Mouse (Mus musculus): ENCODE data around the gene Phf19.

Gene Phf19

DNA sequence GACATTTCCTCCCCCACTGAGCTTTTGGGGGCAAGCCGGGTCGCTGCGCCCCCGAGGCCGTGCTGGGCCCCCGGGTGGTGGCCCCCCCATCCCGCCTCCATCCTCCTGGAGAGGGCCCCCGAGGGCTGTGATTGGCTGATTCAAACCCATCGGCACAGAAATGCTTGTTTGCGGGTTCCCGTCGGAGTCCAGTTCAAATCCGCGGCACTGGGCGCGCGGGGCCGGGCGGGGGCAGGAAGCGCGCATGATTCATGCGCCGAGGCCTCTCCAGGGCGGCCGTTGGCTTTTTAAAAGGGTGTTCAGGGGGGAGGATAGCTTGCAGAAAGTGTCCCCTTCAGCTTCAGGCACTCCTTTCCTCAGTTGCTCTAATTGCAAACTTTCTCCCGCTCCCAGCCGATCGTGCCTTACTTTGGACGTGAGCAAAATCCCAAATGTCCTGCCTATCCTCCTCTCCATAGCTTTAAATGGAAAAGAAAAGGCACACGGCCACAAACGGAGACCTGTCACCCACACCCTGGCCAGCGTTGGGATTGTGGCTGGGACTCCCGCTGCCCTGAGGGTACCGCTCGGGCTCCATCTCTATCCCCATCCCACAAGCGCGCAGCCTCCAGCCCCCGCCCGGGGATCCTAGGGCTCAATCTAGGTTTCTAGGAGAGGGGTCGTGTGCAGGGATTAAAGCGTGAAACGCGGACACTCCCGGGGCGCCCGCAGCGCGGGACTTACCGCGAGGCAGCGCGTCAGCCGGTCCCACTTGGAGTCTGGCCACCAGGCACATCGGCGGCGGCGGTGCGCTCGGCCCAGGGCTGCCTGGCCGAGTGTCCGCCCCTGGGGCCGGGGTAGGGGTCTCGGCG is at the start of gene Phf19:
Phf19 (minus strand) TSS at position 809 of the 851 bp plus-strand sequence.
- peak; percentile 64 for DNase-seq

DNA sequence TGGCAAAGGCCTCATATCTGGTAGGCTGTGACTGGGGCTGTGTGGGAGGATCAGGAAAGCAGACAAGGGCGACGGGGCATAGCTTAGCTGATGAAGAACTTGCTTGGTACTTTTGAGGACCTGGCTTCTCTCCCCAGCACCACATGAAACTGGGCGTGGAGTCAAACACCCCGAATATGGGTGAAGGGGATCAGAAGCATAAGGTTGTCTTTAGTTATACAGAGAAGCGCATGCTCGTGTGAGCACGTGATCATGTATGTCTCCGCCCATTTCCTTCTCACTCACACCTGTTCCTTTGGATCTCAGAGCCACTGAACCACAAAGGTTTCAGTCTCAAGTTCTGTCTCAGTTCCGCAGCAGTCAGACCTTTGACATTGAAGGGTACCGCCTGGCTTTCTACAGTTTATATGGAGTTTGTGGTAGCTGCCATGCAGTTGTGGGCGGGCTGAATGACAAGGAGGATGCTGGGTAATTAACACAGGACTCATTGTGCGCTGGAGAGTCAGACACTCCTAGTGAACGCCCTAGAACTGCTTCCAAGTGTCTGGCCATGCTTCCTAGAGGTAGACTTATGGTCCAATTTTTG is 49.6 kb upstream of the Phf19 start:
- peak; percentile 24 for DNase-seq

DNA sequence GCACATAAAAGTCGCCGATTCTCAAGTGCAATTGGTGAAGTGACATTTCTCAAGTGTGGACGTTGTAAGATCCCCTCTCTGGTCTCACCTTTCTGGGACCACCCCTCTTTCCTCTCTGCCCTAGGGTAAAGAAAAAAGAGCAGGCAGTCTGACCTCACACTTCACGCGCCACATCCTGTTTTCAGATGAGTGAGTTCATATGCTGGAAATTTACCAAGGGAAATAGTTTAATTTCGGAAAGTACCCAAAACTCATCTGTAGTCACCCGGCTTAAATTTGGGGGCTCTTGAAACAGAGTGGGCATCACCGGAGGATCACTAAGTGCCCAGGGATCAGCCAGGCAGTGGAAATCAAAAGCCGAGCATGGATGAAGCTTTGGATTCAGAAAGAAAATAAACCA is 49.1 kb upstream of the Phf19 start:
- no peak for DNase-seq

DNA sequence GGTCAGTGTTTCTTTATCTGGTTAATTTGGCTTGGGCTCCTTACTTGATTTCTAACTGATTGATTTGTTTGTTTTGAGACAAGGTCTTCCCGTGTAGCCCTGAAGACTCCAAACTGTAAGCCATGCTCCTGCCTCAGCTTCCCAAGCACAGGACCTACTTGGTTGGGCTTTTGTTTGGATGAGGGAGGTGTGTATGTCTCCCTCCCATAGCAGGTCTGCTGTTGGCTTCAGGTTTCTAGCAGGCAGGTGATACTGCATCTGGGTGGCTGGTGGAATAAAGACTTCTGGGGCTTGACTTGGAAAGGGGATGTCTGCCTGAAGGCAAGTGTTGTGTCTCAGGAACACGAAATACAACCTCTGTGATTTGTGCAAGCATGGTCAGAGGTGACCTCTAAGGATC is 48.4 kb upstream of the Phf19 start:
- no peak for DNase-seq

DNA sequence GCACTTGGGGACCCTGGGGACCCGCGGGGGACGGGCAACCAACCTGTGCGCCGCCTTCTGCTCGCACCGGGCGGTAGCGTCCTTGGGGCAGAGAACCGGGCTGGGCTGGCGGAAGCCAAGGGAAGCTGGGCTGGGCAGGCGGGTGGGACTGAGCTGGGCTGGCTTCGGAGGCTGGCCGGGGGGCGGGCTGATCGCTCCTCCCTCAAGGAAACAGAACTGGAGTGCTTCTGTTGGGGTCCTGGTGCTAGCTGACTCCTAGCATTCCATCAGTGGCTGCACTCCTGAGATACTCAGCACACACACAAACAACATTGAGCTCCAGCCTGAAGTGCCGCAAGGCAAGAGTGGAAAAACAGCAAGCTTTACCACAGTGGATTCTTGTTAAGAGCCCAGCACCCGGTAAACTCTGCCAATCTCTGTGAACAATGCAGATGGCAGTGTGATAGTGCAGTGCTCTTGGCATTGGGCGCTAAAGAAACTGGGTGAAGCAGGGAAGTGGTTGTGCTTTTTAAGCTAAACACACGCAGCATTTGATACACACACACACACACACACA is 47.7 kb upstream of the Phf19 start, which contains the start of gene Traf1:
Traf1 (minus strand) TSS at position 292 of the 556 bp plus-strand sequence.
- DNase-seq: peak; percentile 80

DNA sequence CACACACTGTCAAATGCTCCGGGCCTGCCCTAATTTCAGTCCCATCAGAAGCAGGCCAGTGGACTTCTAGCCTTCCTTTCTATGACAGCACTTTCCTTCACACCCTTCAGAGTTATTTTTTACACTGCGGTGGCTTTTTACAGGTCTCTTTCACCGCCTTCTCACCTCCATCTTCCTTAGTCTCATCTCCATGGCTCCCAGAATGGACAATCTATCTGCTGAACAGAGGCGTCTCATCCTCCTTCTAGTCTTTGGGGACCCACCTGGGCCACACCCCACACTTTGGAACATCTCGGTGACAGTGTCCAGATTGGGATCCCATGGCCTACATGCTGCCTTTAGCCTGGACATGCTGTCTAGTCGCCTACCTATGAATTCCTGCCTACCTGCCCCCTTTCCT is 47.1 kb upstream of the Phf19 start:
- no peak for DNase-seq

DNA sequence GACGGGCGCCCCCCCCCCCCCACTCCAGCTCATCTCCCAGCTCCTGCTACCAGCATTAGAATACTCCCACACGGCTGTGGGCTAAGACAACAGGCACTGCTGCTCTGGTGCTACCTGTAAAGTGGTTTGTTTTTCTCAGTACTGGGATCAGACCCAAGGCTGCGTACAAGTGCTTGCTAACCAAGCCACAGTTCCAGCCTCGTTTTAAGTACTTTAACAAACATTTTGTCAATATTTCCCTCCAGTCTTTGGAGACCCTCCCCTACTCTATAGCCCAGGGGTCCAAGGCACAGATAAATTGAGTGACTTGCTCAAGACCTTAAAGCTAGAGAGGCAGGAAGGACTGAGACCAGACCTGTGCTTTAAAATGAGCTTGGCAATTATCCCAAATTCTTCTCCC is 46.6 kb upstream of the Phf19 start:
- DNase-seq: no peak

DNA sequence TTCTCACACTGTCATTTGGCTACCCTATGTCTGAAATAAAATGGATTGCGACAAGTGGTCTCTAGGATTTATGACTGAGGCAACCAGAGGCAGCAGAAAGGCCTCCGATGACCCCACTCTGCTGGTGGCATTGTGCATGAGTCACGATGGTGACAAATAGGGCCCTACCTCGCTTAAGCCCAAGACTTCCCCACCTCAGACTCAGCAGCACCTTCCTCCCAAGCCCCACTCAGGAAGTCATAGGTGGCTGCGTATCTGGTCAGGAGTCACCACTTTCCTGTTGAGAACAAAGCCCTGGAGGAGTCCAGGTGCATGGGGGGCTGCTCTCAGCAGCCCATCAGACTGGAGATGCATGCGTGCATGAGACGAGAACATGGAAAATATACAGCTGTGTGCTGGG is 44.8 kb upstream of the Phf19 start:
- DNase-seq: no peak

DNA sequence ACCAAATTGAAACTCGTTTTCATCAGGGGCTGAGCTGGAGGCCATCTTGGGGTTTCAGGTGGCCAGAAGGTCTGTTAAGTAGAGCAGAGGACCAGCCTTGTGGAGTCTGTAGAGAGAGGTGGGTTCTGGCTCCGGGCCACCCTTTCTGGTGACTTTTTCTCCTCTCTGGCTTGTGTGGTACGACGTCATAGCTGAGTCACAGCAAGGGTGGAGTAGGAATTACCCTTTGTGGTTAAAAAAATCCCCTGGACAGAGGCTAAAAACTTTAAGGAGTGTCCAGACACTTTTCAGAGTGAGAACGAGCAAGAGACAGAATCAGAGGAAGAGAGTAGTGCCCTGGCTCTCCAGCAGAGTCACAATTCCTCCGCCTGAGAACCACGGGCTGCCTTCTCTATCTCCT is 44.2 kb upstream of the Phf19 start:
- no peak for DNase-seq

DNA sequence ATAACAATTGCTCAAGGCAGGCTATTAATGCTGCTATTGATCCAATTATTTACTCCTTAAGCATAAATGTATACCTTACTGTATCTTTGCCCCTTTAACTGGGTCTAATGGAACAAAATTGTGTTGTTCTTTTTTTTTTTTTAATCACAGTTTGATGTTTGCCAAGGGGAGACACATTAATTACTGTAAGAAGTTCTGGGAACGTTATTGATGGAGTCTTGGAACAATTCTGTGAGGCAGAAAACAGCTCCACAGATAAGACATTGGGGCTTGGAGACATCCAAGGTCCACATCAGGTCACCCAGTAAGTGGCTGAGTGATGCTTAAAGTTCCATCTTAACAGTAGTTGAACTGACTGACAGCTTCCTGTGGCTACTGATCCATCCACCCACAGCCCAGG is 43.6 kb upstream of the Phf19 start:
- no peak for DNase-seq

DNA sequence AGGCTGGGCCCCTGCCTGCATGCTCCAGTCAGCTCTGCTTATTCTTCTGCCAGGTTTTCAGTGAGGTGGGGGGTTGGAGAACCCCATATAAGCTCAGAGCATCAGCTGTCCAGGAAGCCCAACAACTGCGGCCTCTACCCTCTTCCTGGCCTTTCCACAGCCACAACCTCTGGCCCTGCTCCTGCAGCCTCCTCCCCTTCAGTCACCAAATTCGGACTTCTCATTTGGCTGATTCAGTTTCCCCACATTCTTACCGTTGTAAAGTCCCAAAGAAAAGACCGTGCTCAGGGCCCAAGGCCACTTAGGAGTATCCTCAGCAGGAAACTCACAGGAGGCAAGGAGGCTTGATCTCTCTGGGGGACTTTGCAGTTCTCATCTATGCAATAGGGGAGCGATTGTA is 43.1 kb upstream of the Phf19 start:
- no peak for DNase-seq

DNA sequence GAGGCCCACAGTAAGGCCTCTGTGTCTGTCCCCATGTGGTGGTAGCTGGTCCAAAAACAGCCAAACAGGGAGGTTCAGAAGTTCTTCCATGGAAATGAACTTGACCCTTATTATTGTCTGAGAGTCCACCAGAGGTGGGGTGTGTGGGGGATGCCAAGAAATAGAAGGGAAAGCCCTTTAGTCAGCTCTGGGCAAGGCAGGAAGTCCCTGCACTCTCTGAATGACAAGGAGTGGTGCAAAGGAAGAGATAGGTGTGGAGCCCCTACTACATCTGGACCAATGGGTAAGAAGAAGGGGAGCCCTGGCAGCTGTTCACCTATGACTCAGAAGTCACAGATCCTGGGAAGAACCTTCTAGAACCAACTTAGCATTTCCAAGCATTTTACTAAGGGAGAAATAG is 40.5 kb upstream of the Phf19 start:
- DNase-seq: no peak

DNA sequence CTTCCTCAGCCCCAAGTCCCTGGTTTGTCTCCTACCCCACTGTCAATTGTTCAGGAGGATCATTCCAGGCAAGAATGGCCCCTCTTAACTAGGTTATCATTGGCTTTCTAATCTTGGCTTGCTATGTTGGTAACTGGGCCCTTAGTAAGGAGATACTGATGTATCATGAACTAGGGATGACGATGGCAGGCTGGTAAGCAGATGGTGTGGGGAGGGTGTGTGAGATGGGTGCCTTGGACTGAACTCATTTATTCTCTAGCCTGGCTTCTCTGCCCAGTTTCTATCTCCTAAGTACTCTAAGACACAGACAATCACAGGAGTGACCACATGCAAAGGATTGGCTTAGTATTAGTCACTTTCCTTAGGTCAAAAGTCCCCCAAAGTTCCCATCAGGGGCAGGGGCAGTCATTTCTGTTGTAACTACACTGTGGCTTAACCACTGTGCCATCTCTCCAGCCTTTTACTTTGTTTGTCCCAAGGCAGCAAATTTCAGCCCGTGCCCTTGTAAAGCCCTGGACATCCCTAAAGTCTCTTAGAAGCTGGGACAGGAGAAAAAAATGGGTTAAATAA is 39.8 kb upstream of the Phf19 start:
- DNase-seq: no peak

DNA sequence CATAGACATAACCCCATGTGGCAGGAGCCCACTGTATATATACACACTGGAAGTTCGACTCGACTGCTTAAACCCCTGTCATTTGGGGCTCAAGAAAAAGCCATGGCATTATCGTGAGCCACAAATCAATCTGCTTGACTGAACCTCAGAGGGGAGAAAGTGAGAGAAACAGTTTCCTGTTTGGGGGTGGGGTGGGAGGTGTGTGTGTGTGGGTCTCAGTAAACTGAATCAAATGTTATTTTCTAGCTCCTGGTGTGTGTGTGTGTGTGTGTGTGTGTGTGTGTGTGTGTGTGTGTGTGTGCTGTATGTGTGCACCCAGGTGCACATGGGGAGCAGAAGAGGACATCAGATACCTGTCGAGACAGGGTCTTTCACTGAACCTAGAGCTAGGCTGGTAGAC is 39.2 kb upstream of the Phf19 start:
- no peak for DNase-seq

DNA sequence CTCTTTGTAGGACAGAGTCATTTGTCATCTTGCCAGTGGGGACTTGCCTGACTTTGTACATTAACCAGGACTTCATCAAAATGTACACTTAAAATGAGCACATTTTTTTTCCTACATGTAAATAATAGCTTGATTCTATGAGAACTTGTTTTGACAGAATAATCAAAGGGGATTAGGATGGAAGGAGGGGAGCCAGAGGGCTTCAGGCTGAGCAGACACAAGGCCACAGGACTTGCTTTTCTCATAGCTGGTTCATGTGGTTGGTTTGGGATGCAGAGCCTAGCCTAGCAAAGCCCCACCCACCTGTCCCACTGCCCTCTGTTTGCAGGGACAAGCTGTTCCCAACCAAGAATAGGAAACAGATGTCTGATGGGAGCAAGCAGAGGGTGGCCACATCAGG is 37.6 kb upstream of the Phf19 start:
- DNase-seq: no peak

DNA sequence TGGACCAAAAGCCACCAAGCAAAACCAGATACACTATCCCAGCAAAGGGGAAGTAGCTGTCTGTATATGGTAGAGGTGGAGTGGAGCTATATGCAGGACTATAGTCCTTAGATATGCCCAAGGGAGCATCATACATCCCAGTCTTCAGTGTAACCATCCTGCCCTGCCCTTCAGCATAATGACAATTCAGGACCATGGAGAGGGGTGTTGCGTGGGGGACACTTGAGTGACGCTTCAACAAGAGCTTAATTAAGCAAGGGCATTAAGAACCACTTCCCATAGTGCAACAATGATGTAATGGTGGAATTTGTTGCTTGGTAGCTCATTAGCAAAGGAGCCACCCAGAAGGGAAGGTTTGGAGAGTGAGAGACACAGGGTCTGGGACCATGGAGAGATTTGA is 34.8 kb upstream of the Phf19 start:
- peak; percentile 40 for DNase-seq

DNA sequence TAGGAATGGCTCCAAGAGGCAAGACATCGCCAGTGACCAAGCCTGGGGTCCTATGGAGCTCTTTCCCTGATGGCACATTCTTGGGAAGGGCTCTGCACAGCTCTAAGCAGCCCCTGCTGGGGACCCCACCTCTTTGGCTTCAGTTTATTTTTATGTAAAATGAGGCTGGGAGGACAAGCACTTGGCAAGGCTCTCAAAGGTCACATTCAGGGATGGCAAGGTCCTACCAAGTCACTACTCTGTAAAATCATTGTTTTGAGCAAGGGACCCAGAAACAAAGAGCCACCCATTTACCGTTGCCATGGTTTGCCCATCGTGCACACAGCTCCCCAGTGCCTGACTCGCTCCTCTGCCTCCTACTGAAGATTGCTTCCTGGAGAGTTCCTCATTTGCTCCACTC is 32.2 kb upstream of the Phf19 start:
- no peak for DNase-seq

DNA sequence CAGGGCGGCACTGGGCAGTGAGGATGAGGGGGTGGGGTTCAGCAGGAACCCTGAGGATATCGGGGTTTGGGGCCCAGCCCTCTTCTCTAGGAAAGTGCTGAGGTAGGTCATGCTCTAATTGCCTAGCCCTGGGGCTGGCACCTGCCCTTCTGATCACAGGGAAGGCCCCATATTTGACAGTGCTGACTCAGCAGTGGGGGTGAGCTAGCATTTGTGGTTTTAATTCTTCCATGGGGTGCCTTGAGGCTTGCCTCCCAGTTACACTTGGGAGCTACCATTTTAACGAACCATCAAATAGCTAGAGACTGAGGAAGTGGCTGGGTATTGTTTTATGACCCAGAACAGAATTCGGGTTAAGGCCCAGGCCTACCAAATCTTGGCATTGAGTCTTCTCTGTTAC is 31.8 kb upstream of the Phf19 start:
- no peak for DNase-seq

DNA sequence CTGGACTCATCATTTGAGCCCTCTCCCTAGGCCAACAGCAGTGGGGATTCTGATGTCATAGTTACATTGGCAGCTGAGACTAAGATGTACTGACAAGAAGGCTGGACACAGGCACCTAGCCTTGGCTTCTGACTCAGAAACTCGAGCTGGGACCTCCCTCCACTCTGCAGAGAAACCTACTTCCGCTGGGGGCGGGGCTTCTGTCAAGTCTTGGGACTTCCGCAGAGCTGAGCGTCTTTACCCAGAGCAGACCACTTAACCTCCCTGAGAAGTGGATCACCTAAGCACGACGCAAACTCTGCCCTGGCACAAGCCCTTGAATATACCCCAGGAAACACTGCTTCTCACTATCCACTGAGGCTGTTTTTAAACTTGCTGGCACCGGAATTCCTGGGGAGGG is 30.9 kb upstream of the Phf19 start:
- peak; percentile 70 for DNase-seq

DNA sequence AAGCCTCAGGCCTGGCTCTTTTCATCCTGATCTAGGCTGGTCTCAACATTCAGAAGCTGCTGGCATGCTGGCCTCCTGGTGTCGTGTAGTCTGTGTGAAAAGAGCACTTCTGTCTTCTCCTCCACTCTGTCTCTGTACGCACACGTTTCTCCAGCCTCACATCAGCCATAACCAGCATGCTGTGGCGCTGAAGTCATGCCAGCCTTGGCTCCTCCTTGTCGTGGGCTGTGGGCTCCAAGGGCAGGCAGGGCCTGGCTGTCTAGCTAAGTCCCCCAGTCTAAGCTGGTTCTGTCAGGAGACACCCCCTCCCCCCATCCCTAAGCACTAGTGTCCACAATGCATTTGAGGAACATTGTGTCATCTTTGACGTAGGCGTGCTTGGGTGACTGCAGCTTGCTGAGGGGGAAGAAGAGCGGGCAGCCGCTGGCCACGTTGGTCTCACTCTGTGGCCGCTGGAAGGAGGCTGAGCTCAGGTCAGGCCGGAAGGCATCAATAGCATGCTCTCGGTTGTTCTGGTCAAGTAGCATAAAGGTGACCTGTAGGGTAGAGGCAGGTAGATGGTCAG is 29.8 kb upstream of the Phf19 start:
- DNase-seq: no peak

DNA sequence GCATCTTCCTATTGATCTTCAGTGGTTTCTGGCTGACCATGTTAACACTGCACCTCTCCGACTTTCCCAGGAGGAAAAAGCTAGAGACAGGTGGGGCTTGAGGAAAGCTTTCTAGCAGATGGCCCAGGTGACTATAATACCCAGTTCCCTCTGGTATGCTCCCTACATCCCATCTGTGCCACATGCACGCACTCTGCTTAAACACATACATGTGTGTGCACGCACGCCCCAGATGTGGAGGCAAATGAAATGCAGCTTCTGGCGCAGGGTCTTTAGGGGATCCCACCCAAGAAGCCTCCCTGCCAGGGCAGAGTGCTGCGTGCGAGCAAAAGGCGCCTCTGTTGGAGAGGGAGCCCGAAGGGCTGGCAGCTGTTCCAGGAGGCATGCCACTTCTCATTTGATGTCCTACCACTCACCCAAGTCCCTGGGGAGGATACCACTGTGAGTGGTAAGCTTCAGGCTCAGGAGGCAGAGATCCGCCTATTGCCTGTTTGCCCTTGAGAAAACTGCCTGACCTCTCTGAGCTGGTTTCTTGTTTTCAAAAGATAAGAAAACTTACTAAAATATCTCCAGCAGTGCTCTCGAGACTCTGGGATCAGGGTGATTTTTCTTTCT is 27.3 kb upstream of the Phf19 start:
- no peak for DNase-seq

DNA sequence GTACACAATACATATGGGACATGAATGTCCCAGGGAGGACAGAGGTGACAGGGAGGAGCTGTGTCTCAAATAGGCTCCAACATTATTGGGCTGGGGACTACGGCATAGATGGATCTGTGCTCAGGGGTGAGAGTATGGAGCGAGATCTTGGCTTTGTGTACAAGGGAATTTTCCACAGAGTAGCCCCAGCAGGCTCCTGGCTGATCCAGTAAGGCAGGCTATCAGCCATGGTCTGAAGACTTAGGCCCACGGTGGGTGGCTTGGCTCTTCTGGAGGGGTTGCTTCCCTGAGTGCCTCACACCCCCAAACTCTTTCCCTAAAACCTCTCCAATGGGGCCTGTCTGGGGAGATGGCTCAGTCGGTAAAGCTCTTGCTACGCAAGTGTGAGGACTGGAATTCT is 26.4 kb upstream of the Phf19 start:
- no peak for DNase-seq
